14 mouse cellular contexts compared by ENCODE assay signal in the genomic region with DNA sequence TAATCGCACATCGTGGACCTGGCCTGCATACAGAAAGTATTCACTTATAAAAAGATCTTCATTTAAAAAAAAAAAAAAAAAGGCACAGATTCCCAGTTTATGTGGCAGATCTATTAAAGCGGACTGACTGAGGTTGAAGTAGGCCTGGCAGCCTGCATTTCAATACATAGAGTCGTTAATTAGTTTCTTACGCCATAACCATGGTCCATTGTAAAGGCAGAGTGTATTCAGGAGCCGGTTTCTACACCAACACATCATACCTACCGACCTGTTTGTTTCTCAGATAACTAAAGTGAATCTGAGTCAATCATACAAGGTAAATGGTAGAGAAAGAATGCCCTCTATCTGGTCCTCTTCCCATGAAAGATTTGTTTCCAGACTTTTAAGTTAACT.
"Had no signal": no experiment of that assay in that cellular context is flagged by ENCODE, and none has a peak within 500 bp of the region (broad histone marks: within the 10 kb centered on the region; RNA-seq: fewer than 3 reads in every experiment).

No protein-coding gene starts in this region.

- H3K36me3 ChIP-seq: intestine, embryonic 15.5 days; limb, embryonic 13.5 days; liver, embryonic 15.5 days; neural tube, embryonic 12.5 days; stomach, embryonic 15.5 days had no signal

- H3K27me3 ChIP-seq: intestine, embryonic 15.5 days; limb, embryonic 13.5 days; liver, embryonic 15.5 days; neural tube, embryonic 12.5 days; stomach, embryonic 15.5 days had no signal

- H3K27ac ChIP-seq: intestine, embryonic 15.5 days; left cerebral cortex, adult 2 months; limb, embryonic 13.5 days; liver, embryonic 15.5 days; neural tube, embryonic 12.5 days; stomach, embryonic 15.5 days had no signal

- ATAC-seq: intestine, embryonic 15.5 days had no signal

- H3K4me3 ChIP-seq: intestine, embryonic 15.5 days; left cerebral cortex, adult 2 months; limb, embryonic 13.5 days; liver, embryonic 15.5 days; myocyte; neural tube, embryonic 12.5 days; stomach, embryonic 15.5 days had no signal

- H3K9me3 ChIP-seq: intestine, embryonic 15.5 days; limb, embryonic 13.5 days; liver, embryonic 15.5 days; neural tube, embryonic 12.5 days; stomach, embryonic 15.5 days had no signal

- DNase-seq: kidney, adult 18-20 months; kidney, postnatal 10 days; lung, embryonic 14.5 days; lung, postnatal 10 days; lung, postnatal 4 days; thymus, adult 2 months; thymus, postnatal 36 days had no signal

- H3K4me1 ChIP-seq: intestine, embryonic 15.5 days; limb, embryonic 13.5 days; liver, embryonic 15.5 days; neural tube, embryonic 12.5 days; stomach, embryonic 15.5 days had no signal

- H3K9ac ChIP-seq: intestine, embryonic 15.5 days; limb, embryonic 13.5 days; liver, embryonic 15.5 days; lung, embryonic 14.5 days; neural tube, embryonic 12.5 days; stomach, embryonic 15.5 days had no signal

- H3K4me2 ChIP-seq: intestine, embryonic 15.5 days; limb, embryonic 13.5 days; liver, embryonic 15.5 days; lung, embryonic 14.5 days; neural tube, embryonic 12.5 days; stomach, embryonic 15.5 days had no signal
